Mouse (Mus musculus) C2C12 (cell line): ENCODE results near the gene Endog. TPM values are rescaled to one million over a fixed set of nuclear protein-coding genes. Genes with fewer than 3 reads are reported as not detected.
A peak's percentile ranks its signal among the peaks of the same experiment; 100 is the strongest.

Experiments used
- H3K27me3 ChIP-seq: one replicate; pipeline ENCODE4 v1.6.1; 2011; ENCODE audit not compliant: control insufficient read depth, insufficient read depth, insufficient read length
- H3K36me3 ChIP-seq: one replicate; pipeline ENCODE4 v1.6.1; 2011; ENCODE audit not compliant: control insufficient read depth, insufficient read depth
- H3K4me3 ChIP-seq: one replicate; pipeline ENCODE4 v1.5.1; 2011; ENCODE audit warnings: mild to moderate bottlenecking, control low read depth; ENCODE audit not compliant: poor library complexity, insufficient read depth, severe bottlenecking
- H3K79me2 ChIP-seq: one replicate; pipeline ENCODE4 v1.6.1; 2011; ENCODE audit not compliant: control insufficient read depth, insufficient read depth
- H3K79me3 ChIP-seq: one replicate; pipeline ENCODE4 v1.6.1; 2011; ENCODE audit warnings: low read depth, control low read depth
- H3ac ChIP-seq: one replicate; pipeline ENCODE3; 2011; ENCODE audit warnings: low read depth; ENCODE audit not compliant: control insufficient read depth, insufficient read length
- CEBPB ChIP-seq: IDR thresholded peaks from one replicate; pipeline ENCODE4 v1.6.1; 2011; ENCODE audit warnings: low read depth, mild to moderate bottlenecking, control low read depth, moderate library complexity
- CTCF ChIP-seq: IDR thresholded peaks from one replicate; pipeline ENCODE4 v1.5.1; 2011; ENCODE audit not compliant: control insufficient read depth, insufficient read depth, insufficient read length
- FOSL1 ChIP-seq: IDR thresholded peaks from one replicate; pipeline ENCODE4 v1.8.0; 2011; ENCODE audit warnings: mild to moderate bottlenecking, low read length; ENCODE audit not compliant: poor library complexity, insufficient read depth, severe bottlenecking
- MAX ChIP-seq: IDR thresholded peaks from one replicate; pipeline ENCODE4 v1.6.1; 2011; ENCODE audit warnings: mild to moderate bottlenecking, control low read depth
- MYOD1 ChIP-seq: IDR thresholded peaks from one replicate; pipeline ENCODE4 v1.6.1; 2011; ENCODE audit warnings: low read depth; ENCODE audit not compliant: control insufficient read depth, insufficient read length
- MYOG ChIP-seq: IDR thresholded peaks from one replicate; pipeline ENCODE4 v1.6.1; 2011; ENCODE audit not compliant: control insufficient read depth, insufficient read length; ENCODE audit errors: extremely low read depth
- USF1 ChIP-seq: IDR thresholded peaks from one replicate; pipeline ENCODE4 v1.6.1; 2011; ENCODE audit warnings: low read depth, mild to moderate bottlenecking, control low read depth, moderate library complexity
- long read RNA-seq, 2 experiments: library from polyadenylated mRNA; unstranded; transcript quantifications; one replicate each; pipeline ENCODE4 v2.0.0; 2019 to 2020
- polyA plus RNA-seq: library from polyadenylated mRNA; unstranded; fragments of >200 nt; fragmentation: generic; extraction: Trizol; gene quantifications from one replicate; pipeline ENCODE4 v1.2.1, GENCODE M21; 2012; ENCODE audit warnings: missing spikeins

Gene Endog
- polyA plus RNA-seq, result 16.1 TPM
- long read RNA-seq, experiment 1, transcript Endog-201 (3 exons, 1,063 nt), result major isoform, 21 of 26 reads
- long read RNA-seq, experiment 1, partial matches to known transcripts, result 3 of 26 reads
- long read RNA-seq, experiment 1, other reads (novel, unspliced or antisense), result 2 of 26 reads
- long read RNA-seq, experiment 2, partial matches to known transcripts, result 0 of 3 reads
- long read RNA-seq, experiment 2, other reads (novel, unspliced or antisense), result 1 of 3 reads

GRCm38 (mm10) chr2:30171371-30171996 lies at the start of gene Endog:
Endog (plus strand) TSS chr2:30171493.
- peak within 1 kb of the TSS; percentile 64 for H3ac ChIP-seq
- H3K4me3 ChIP-seq, result peak within 1 kb of the TSS; percentile 31
- no peak for TF ChIP-seq MAX
- no peak for TF ChIP-seq USF1
- TF ChIP-seq MYOD1, result no peak
- TF ChIP-seq MYOG, result no peak
- TF ChIP-seq CEBPB, result no peak
- TF ChIP-seq FOSL1, result no peak
- no peak for TF ChIP-seq CTCF
- no peaks in the 10 kb centered on the region for H3K79me2 ChIP-seq
- no peaks in the 10 kb centered on the region for H3K79me3 ChIP-seq
- H3K36me3 ChIP-seq, result peaks cover 34% of the 10 kb centered on the region
- H3K27me3 ChIP-seq, result no peaks in the 10 kb centered on the region

- TF ChIP-seq MAX (no peak), FOSL1 (no peak), CEBPB (no peak), CTCF (no peak), MYOG (no peak), MYOD1 (no peak), USF1 (no peak)
- no peaks in the 10 kb centered on the region for H3K79me3 ChIP-seq
- H3K79me2 ChIP-seq, result peaks cover 10% of the 10 kb centered on the region
- H3K4me3 ChIP-seq, result no peak overlapping the region
- no peak overlapping the region for H3ac ChIP-seq
- no peaks in the 10 kb centered on the region for H3K36me3 ChIP-seq
- no peaks in the 10 kb centered on the region for H3K27me3 ChIP-seq
These were observed 48.5 kb upstream of the Endog start for GRCm38 (mm10) chr2:30122766-30123165.

GRCm38 (mm10) chr2:30123729-30124471 lies 47.4 kb upstream of the Endog start:
- Histone ChIP-seq H3K36me3 (no peaks in the 10 kb centered on the region), H3ac (peak overlapping the region; percentile 92), H3K79me3 (no peaks in the 10 kb centered on the region), H3K27me3 (no peaks in the 10 kb centered on the region), H3K4me3 (peak overlapping the region; percentile 59), H3K79me2 (peaks cover 10% of the 10 kb centered on the region)
- no peak for TF ChIP-seq MYOD1
- no peak for TF ChIP-seq USF1
- TF ChIP-seq MAX, result no peak
- no peak for TF ChIP-seq CTCF
- no peak for TF ChIP-seq CEBPB
- TF ChIP-seq MYOG, result no peak
- TF ChIP-seq FOSL1, result no peak

- Histone ChIP-seq H3K27me3 (no peaks in the 10 kb centered on the region), H3K36me3 (no peaks in the 10 kb centered on the region), H3K79me2 (peaks cover 10% of the 10 kb centered on the region), H3K79me3 (no peaks in the 10 kb centered on the region), H3ac (peak within 1 kb of the TSS; percentile 92), H3K4me3 (peak within 1 kb of the TSS; percentile 59)
- no peak for TF ChIP-seq CEBPB
- TF ChIP-seq MAX, result peak; percentile 68
- no peak for TF ChIP-seq MYOG
- no peak for TF ChIP-seq MYOD1
- no peak for TF ChIP-seq FOSL1
- no peak for TF ChIP-seq CTCF
These were observed 46.6 kb upstream of the Endog start, which contains the start of gene Zer1 for GRCm38 (mm10) chr2:30124472-30125274. Zer1 (minus strand) TSS chr2:30124585.

DNA sequence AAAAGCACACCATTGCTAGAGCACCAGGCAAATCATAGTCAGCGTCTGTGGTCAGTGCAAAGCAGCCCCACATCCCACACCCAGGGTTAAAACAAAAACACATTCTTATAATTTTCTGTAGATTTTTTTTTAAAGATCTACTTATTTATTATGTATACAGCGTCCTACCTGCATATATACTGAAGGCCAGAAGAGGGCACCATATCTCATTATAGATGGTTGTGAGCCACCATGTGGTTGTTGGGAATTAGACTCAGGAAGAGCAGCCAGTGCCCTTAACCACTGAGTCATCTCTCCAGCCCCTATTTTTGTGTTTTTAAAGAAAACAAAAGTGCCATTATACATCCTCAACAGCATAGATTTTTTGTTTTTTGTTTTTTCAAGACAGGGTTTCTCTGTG lies 42.5 kb upstream of the Endog start:
- no peak overlapping the region for H3K4me3 ChIP-seq
- peak; percentile 80 for TF ChIP-seq MAX
- no peak for TF ChIP-seq MYOD1
- H3K79me2 ChIP-seq, result peaks cover 4% of the 10 kb centered on the region
- no peak overlapping the region for H3ac ChIP-seq
- H3K79me3 ChIP-seq, result peaks cover under 1% of the 10 kb centered on the region
- no peaks in the 10 kb centered on the region for H3K27me3 ChIP-seq
- no peaks in the 10 kb centered on the region for H3K36me3 ChIP-seq
